Mouse (Mus musculus): ENCODE data around the gene Nek1. TPM values are rescaled to one million over a fixed set of nuclear protein-coding genes. Genes with fewer than 3 reads are reported as not detected.

Nek1 gene
- polyA plus RNA-seq, 1 experiment = 9.1 TPM

DNA sequence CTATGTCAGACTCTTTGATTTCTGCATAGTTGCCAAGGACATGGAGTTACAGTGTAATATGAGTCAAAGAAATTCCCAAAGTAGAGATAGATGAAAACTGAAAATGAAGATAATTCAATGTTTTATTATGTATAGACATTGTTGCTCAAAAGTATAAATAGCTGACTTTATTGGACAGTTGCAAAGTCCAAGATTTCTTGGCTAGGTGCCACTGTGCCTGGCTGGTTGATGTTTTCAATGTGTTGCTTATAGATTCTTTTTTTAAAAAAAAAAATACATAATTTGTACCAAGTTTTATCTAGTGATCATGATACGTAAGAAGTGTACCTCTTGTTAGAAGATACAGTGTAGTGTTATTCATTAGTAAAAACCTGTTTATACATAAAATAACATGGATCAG is 53.8 kb downstream of the Nek1 start:
- Histone ChIP-seq H3K4me3 (replicated peaks; ENCODE audit: extremely low read depth, low read depth, low read length) (no peak overlapping the region), H3K4me1 (ENCODE audit: control insufficient read depth, insufficient read depth, low read length) (no peaks in the 10 kb centered on the region)
- 90% methylated on average over 1 of the region's 1 CpGs for WGBS
- no peak for DNase-seq
- TF ChIP-seq POLR2A (IDR thresholded peaks at IDR 0.05; ENCODE audit: borderline replicate concordance, extremely low read depth, low read depth, low read length) (no peak), CTCF (IDR thresholded peaks at IDR 0.05; ENCODE audit: insufficient read depth, low read length) (no peak)

GRCm38 (mm10) chr8:61053017-61053416 is 60.0 kb downstream of the Nek1 start:
- no peak for DNase-seq
- no peaks in the 10 kb centered on the region for H3K4me1 ChIP-seq (ENCODE audit: control insufficient read depth, insufficient read depth, low read length)
- H3K4me3 ChIP-seq (replicated peaks; ENCODE audit: extremely low read depth, low read depth, low read length) = no peak overlapping the region
- TF ChIP-seq CTCF (IDR thresholded peaks at IDR 0.05; ENCODE audit: insufficient read depth, low read length) (no peak), POLR2A (IDR thresholded peaks at IDR 0.05; ENCODE audit: borderline replicate concordance, extremely low read depth, low read depth, low read length) (no peak)
- WGBS = 95% methylated on average over 1 of the region's 1 CpGs

DNA sequence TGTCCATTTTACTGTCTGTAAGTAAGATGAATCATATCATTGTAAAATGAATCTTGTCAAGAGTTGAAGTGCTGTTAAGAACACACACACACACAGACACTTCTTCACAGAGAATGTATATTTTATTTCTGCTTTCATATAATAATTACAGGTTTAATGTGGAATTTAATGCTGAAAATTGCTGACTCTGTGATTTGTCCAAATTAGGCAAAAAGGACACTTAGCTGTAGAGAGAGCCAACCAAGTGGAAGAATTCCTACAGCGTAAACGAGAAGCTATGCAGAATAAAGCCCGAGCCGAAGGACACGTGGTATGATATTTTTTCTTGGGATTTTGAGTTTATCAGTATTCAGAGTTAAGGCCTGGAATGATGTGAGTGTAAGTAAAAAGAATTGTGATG is 61.3 kb downstream of the Nek1 start:
- H3K4me3 ChIP-seq (replicated peaks; ENCODE audit: extremely low read depth, low read depth, low read length) = no peak overlapping the region
- WGBS = 87% methylated on average over 5 of the region's 5 CpGs
- no peaks in the 10 kb centered on the region for H3K4me1 ChIP-seq (ENCODE audit: control insufficient read depth, insufficient read depth, low read length)
- TF ChIP-seq CTCF (IDR thresholded peaks at IDR 0.05; ENCODE audit: insufficient read depth, low read length) (no peak), POLR2A (IDR thresholded peaks at IDR 0.05; ENCODE audit: borderline replicate concordance, extremely low read depth, low read depth, low read length) (no peak)
- no peak for DNase-seq

DNA sequence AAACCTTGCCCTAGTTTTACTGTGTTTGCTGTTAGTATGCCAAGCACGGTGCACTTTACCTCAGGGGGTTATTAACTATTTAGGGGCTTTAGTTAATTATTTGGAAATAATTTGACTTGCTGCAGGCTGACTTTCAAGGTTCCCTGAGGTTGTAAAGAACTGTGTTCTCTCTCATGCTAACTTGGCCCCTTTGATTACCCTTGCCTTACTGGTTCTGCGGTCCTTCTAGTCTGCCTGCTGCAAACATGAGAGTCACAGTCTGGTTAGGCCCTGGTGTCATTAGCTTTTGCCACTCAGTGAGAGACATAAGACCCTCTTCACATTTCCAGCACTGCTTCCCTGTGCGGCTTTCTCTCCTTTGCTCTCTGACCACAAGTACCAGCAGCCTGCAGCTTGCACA is 64.0 kb downstream of the Nek1 start:
- WGBS = 70% methylated on average over 3 of the region's 3 CpGs
- Histone ChIP-seq H3K4me3 (replicated peaks; ENCODE audit: extremely low read depth, low read depth, low read length) (no peak overlapping the region), H3K4me1 (ENCODE audit: control insufficient read depth, insufficient read depth, low read length) (no peaks in the 10 kb centered on the region)
- no peak for TF ChIP-seq CTCF (IDR thresholded peaks at IDR 0.05; ENCODE audit: insufficient read depth, low read length)
- no peak for TF ChIP-seq POLR2A (IDR thresholded peaks at IDR 0.05; ENCODE audit: borderline replicate concordance, extremely low read depth, low read depth, low read length)
- no peak for DNase-seq

DNA sequence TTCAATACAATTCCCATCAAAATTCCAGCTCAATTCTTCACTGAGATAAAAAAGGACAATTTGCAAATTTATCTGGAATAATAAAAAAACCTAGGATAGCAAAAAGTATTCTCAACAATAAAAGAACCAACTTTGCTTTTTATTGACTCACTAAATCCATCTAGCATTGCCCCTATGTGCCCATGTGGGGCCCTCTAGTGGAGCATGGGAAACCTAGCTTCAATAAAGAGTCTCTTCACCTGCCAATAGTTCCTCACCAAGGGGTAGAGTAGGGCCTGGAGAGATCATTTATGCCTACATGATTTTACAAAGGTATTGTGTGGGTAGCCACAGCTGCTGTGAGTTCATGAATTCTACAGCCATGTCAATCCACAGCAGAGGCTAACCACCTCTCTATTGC is 66.1 kb downstream of the Nek1 start:
- DNase-seq = no peak
- Histone ChIP-seq H3K4me3 (replicated peaks; ENCODE audit: extremely low read depth, low read depth, low read length) (no peak overlapping the region), H3K4me1 (ENCODE audit: control insufficient read depth, insufficient read depth, low read length) (no peaks in the 10 kb centered on the region)
- TF ChIP-seq CTCF (IDR thresholded peaks at IDR 0.05; ENCODE audit: insufficient read depth, low read length) (no peak), POLR2A (IDR thresholded peaks at IDR 0.05; ENCODE audit: borderline replicate concordance, extremely low read depth, low read depth, low read length) (no peak)

DNA sequence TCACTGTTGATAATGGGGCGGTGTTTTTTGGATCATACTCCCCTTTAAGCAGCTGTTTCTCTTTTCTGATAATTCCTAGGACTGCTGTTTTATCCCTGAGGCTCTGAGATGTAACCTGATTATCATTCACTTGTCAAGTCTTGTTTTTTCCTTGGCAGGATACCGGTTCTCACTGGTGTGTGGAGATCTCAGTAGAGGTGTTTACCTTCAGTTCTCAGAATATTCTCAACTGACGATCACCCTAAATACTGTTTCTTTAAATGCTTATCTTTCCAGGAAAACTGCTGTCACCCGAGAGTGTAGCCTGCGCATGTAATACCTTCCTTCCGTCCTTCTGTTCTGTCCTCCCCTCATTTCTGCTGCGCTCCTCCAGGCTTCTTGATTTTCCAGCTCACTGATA is 67.4 kb downstream of the Nek1 start:
- 72% methylated on average over 7 of the region's 7 CpGs for WGBS
- Histone ChIP-seq H3K4me1 (ENCODE audit: control insufficient read depth, insufficient read depth, low read length) (no peaks in the 10 kb centered on the region), H3K4me3 (replicated peaks; ENCODE audit: extremely low read depth, low read depth, low read length) (no peak overlapping the region)
- DNase-seq = no peak
- TF ChIP-seq POLR2A (IDR thresholded peaks at IDR 0.05; ENCODE audit: borderline replicate concordance, extremely low read depth, low read depth, low read length) (no peak), CTCF (IDR thresholded peaks at IDR 0.05; ENCODE audit: insufficient read depth, low read length) (no peak)

GRCm38 (mm10) chr8:61075059-61075458 is 82.1 kb downstream of the Nek1 start:
- no peak for DNase-seq
- no peak overlapping the region for H3K4me3 ChIP-seq (replicated peaks; ENCODE audit: extremely low read depth, low read depth, low read length)
- TF ChIP-seq CTCF (IDR thresholded peaks at IDR 0.05; ENCODE audit: insufficient read depth, low read length) (peak; percentile 16; the same call in 1 of the 2 replicates), POLR2A (IDR thresholded peaks at IDR 0.05; ENCODE audit: borderline replicate concordance, extremely low read depth, low read depth, low read length) (no peak)

GRCm38 (mm10) chr8:61110496-61110895 is 117.5 kb downstream of the Nek1 start:
- 74% methylated on average over 4 of the region's 4 CpGs for WGBS
- Histone ChIP-seq H3K4me3 (replicated peaks; ENCODE audit: extremely low read depth, low read depth, low read length) (no peak overlapping the region), H3K4me1 (ENCODE audit: control insufficient read depth, insufficient read depth, low read length) (no peaks in the 10 kb centered on the region)
- no peak for DNase-seq
- no peak for TF ChIP-seq POLR2A (IDR thresholded peaks at IDR 0.05; ENCODE audit: borderline replicate concordance, extremely low read depth, low read depth, low read length)

More at GRCm38 (mm10) chr8:61075059-61075458, 82.1 kb downstream of the Nek1 start:
- no peaks in the 10 kb centered on the region for H3K4me1 ChIP-seq (ENCODE audit: control insufficient read depth, insufficient read depth, low read length)

DNA sequence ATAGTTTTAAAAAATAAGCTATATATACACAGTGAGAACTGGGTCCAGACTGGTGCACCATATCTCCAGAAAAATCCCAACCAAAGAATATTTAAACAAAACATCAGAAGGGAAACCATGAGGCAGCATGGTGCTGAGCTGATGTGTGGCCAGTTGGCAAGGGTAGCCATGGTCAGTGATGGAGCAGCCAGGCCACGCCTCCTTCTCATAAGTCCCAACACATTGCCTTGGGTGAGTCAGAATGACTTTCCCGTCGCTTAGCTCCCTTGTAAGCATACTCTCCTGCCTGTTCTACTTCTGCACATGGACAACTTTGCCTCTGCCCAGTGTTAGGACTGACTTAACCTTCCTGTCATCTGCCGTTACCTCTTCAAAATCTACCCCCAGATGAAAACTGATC is 118.9 kb downstream of the Nek1 start:
- 90% methylated on average over 4 of the region's 4 CpGs for WGBS
- no peak for DNase-seq
- TF ChIP-seq CTCF (IDR thresholded peaks at IDR 0.05; ENCODE audit: insufficient read depth, low read length) (no peak), POLR2A (IDR thresholded peaks at IDR 0.05; ENCODE audit: borderline replicate concordance, extremely low read depth, low read depth, low read length) (no peak)

GRCm38 (mm10) chr8:61121631-61122030 is 128.6 kb downstream of the Nek1 start:
- Histone ChIP-seq H3K4me1 (ENCODE audit: control insufficient read depth, insufficient read depth, low read length) (no peaks in the 10 kb centered on the region), H3K4me3 (replicated peaks; ENCODE audit: extremely low read depth, low read depth, low read length) (no peak overlapping the region)
- WGBS = 97% methylated on average over 1 of the region's 1 CpGs
- DNase-seq = no peak
- TF ChIP-seq CTCF (IDR thresholded peaks at IDR 0.05; ENCODE audit: insufficient read depth, low read length) (no peak), POLR2A (IDR thresholded peaks at IDR 0.05; ENCODE audit: borderline replicate concordance, extremely low read depth, low read depth, low read length) (no peak)

More for the DNA sequence above, 118.9 kb downstream of the Nek1 start:
- Histone ChIP-seq H3K4me3 (replicated peaks; ENCODE audit: extremely low read depth, low read depth, low read length) (no peak overlapping the region), H3K4me1 (ENCODE audit: control insufficient read depth, insufficient read depth, low read length) (no peaks in the 10 kb centered on the region)

Measured in lung, adult 2 months (tissue).